Mouse (Mus musculus): Measurements from ENCODE around the gene Nmb. TPM values are rescaled to one million over a fixed set of nuclear protein-coding genes. Genes with fewer than 3 reads are reported as not detected.

Nmb gene
- polyA plus RNA-seq, 1 experiment from 2014 or later: 7.7 TPM

DNA sequence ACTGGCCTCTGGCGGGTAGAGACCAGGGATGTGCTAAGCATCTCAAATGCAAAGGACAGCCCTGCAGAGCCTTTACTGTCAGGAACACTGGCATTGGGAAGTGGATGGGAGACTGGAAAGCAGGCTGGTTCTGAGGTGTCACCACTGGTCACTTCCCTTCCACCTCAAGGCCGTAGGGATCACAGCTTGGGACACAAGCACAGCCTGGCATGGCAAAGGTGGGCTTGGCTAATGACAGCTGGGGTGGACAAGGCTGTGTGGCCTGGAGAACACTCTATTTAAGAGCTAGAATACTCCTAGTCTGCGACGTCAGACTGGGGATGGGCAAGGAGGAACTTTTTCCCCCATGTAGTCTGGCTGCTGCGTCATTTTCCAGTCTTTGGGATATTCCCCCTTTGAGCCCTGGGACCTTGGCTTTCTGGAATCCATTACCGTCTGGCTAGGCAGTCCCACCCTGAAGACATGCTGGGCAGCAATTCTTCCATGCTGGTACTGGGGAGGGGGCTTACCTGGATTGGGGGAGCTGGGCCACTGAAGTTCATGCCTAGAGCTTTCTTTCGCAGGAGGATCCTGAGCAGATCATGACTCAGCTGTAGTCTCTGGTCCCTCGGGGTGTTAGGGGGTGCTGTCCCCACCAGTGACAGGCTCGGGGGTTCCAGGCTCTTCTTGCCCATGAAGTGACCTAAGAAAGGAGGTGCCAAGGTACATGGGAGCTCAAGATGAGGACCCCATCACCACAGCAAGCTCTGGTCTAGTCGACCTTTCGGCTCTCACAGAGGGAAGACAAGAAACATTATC, 1.1 kb downstream of the Nmb start:
- no peaks in the 10 kb centered on the region for H3K9me3 ChIP-seq (ENCODE audit: control insufficient read depth, low read length)
- no peaks in the 10 kb centered on the region for H3K27me3 ChIP-seq (replicated peaks; ENCODE audit: control insufficient read depth, insufficient read depth, low read length)
- ATAC-seq (ENCODE audit: low read depth) (no peak), DNase-seq (ENCODE audit: low spot score) (no peak)
- H3K4me3 ChIP-seq (ENCODE audit: low read depth, low read length): no peak overlapping the region
- 0 out of 2 replicates have a peak, but pooled peaks cover 7% of the 10 kb centered on the region for H3K4me1 ChIP-seq (ENCODE audit: control insufficient read depth, insufficient read depth, low read length)
- WGBS: 86% methylated on average over 11 of the region's 11 CpGs
- no peak overlapping the region for H3K9ac ChIP-seq (ENCODE audit: low read depth, low read length)
- H3K27ac ChIP-seq (replicated peaks; ENCODE audit: low read depth, low read length): no peak overlapping the region
- H3K36me3 ChIP-seq (ENCODE audit: control insufficient read depth, insufficient read depth, low read length): peaks cover 14% of the 10 kb centered on the region; the same call in 1 of the 2 replicates
- H3K4me2 ChIP-seq (ENCODE audit: low read depth, low read length): peak overlapping the region; percentile 83; the same call in 1 of the 2 replicates

DNA sequence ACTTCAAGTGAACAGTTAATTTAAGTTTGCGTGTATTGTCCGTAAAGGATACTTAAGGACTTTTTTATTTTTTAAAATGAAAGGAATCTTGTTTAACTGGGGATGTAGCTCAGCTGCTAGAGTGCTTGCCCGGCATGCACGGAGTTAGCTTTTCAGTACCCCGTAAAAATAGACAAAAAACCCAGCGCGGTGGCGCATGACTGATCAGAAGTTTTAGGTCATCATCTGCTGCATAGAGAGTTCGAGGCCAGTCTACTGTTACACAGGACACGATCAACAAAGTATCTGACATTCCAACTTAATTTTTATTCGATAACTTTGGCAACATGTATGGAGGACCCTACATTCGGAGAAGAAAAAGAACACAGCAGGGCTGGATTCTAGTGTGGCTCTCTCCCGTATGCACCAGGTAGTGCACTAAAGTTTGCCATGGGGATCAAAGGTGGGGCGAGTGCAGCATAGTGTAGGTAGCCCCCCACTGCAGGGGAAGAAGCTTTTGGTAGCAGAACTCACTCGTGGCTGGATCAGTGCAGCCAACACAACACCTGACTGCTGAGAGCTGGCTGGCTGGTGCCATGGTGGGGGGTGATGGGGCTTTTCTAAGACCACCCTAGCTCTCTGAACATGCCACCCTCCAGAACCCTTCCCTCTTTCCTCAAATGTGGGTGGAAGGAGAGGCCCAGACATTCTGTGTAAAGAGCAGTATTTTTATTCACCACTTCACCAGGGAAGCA, 3.2 kb downstream of the Nmb start:
- no peak for DNase-seq (ENCODE audit: low spot score)

DNA sequence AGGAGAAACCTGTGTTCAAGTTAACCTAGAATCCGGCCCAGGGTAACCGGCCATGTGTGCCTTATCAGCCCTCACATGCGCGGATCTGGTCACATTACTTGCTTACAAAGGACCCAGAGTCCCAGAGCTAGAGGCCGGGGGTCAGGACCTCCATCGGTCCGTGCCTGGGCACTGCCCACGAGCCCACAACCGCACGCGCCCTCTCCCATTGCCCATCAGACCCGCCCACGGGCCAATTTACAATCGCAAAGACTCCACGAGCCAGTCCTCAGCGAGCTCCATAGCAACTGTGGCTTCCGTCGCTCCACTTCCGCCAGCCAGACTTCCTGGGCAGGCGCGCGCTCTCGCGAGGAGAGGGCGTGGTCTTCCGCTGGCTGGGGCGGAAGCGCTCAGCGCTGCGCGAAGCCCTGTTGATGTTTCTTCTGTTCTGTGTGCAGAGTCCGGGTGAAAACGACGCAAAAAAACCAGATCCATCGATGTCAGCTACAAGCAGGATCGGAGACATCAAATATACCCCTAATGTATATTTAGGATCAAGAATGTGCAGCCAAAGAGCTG, 3.9 kb downstream of the Nmb start, which contains the start of gene Wdr73:
Gene Wdr73, minus strand, starts transcription at position 326 of the 558 bp plus-strand sequence.
- peaks cover 25% of the 10 kb centered on the region for H3K36me3 ChIP-seq (ENCODE audit: control insufficient read depth, insufficient read depth, low read length)
- H3K27me3 ChIP-seq (replicated peaks; ENCODE audit: control insufficient read depth, insufficient read depth, low read length): no peaks in the 10 kb centered on the region
- no peaks in the 10 kb centered on the region for H3K9me3 ChIP-seq (ENCODE audit: control insufficient read depth, low read length)
- 0 out of 2 replicates have a peak, but pooled peaks cover 7% of the 10 kb centered on the region for H3K4me1 ChIP-seq (ENCODE audit: control insufficient read depth, insufficient read depth, low read length)
- H3K27ac ChIP-seq (replicated peaks; ENCODE audit: low read depth, low read length): peak within 1 kb of the TSS; percentile 90
- H3K4me2 ChIP-seq (ENCODE audit: low read depth, low read length): peak within 1 kb of the TSS; percentile 69
- H3K9ac ChIP-seq (ENCODE audit: low read depth, low read length): peak within 1 kb of the TSS; percentile 77
- peak within 1 kb of the TSS; percentile 71 for H3K4me3 ChIP-seq (ENCODE audit: low read depth, low read length)
- 0% methylated on average over 36 of the region's 36 CpGs for WGBS
- peak; percentile 97 for DNase-seq (ENCODE audit: low spot score)
- peak; percentile 97 for ATAC-seq (ENCODE audit: low read depth)

More for the DNA sequence above, 3.2 kb downstream of the Nmb start:
- no peak for ATAC-seq (ENCODE audit: low read depth)
- H3K4me3 ChIP-seq (ENCODE audit: low read depth, low read length): peak overlapping the region; percentile 71
- peaks cover 20% of the 10 kb centered on the region for H3K36me3 ChIP-seq (ENCODE audit: control insufficient read depth, insufficient read depth, low read length)
- H3K9ac ChIP-seq (ENCODE audit: low read depth, low read length): peak overlapping the region; percentile 77
- H3K27ac ChIP-seq (replicated peaks; ENCODE audit: low read depth, low read length): peak overlapping the region; percentile 90
- H3K9me3 ChIP-seq (ENCODE audit: control insufficient read depth, low read length): no peaks in the 10 kb centered on the region
- H3K4me2 ChIP-seq (ENCODE audit: low read depth, low read length): peak overlapping the region; percentile 69
- 27% methylated on average over 15 of the region's 15 CpGs for WGBS
- 0 out of 2 replicates have a peak, but pooled peaks cover 7% of the 10 kb centered on the region for H3K4me1 ChIP-seq (ENCODE audit: control insufficient read depth, insufficient read depth, low read length)
- H3K27me3 ChIP-seq (replicated peaks; ENCODE audit: control insufficient read depth, insufficient read depth, low read length): no peaks in the 10 kb centered on the region

DNA sequence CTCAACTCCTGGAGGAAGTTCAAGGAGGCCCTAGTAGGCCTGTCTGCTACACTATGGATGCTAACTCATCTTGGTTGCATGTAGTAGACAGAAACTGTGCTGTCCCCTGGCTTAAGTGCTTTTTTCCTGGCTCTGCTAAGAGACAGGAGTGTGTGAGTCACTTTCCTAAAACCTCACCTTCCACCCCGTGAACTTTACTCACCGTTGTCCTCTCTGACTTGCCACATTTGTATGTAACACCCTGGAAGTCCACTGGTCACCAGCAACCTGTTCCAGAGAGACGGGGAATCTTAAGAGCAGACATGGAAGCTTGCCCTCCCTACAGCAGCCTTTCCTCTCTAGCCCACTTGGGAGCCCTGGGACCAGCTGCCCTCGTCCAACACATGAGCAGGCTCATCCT, 7.2 kb downstream of the Nmb start:
- no peak overlapping the region for H3K4me3 ChIP-seq (ENCODE audit: low read depth, low read length)
- WGBS: 83% methylated on average over 4 of the region's 4 CpGs
- no peaks in the 10 kb centered on the region for H3K9me3 ChIP-seq (ENCODE audit: control insufficient read depth, low read length)
- H3K9ac ChIP-seq (ENCODE audit: low read depth, low read length): no peak overlapping the region
- ATAC-seq (ENCODE audit: low read depth): no peak
- no peak for DNase-seq (ENCODE audit: low spot score)
- 0 out of 2 replicates have a peak, but pooled peaks cover 7% of the 10 kb centered on the region for H3K4me1 ChIP-seq (ENCODE audit: control insufficient read depth, insufficient read depth, low read length)
- H3K36me3 ChIP-seq (ENCODE audit: control insufficient read depth, insufficient read depth, low read length): peaks cover 42% of the 10 kb centered on the region
- H3K27ac ChIP-seq (replicated peaks; ENCODE audit: low read depth, low read length): no peak overlapping the region
- no peaks in the 10 kb centered on the region for H3K27me3 ChIP-seq (replicated peaks; ENCODE audit: control insufficient read depth, insufficient read depth, low read length)
- no peak overlapping the region for H3K4me2 ChIP-seq (ENCODE audit: low read depth, low read length)

DNA sequence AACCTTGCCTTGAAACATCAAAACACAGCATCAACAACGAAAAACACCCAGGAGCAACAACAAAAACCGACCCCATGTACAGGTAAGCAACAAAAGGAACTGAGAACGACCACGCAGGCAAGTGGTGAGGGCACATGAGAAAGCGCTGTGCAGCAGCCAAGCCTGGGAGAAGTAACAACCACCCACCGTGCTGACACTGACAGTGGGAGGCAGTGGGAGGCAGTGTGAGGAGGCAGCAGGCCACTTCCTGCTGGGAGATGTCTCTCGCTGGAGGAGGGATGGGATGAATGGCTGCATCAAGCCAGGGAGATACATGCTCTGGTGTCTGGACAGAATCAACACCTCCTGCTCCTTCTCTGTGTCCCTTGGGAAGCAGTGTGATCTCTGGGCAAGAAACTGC, 7.7 kb downstream of the Nmb start:
- H3K4me3 ChIP-seq (ENCODE audit: low read depth, low read length): no peak overlapping the region
- no peak overlapping the region for H3K4me2 ChIP-seq (ENCODE audit: low read depth, low read length)
- H3K9ac ChIP-seq (ENCODE audit: low read depth, low read length): no peak overlapping the region
- no peaks in the 10 kb centered on the region for H3K9me3 ChIP-seq (ENCODE audit: control insufficient read depth, low read length)
- 94% methylated on average over 7 of the region's 7 CpGs for WGBS
- no peak for DNase-seq (ENCODE audit: low spot score)
- no peaks in the 10 kb centered on the region for H3K27me3 ChIP-seq (replicated peaks; ENCODE audit: control insufficient read depth, insufficient read depth, low read length)
- peaks cover 48% of the 10 kb centered on the region for H3K36me3 ChIP-seq (ENCODE audit: control insufficient read depth, insufficient read depth, low read length)
- H3K4me1 ChIP-seq (ENCODE audit: control insufficient read depth, insufficient read depth, low read length): 0 out of 2 replicates have a peak, but pooled peaks cover 7% of the 10 kb centered on the region
- no peak for ATAC-seq (ENCODE audit: low read depth)
- no peak overlapping the region for H3K27ac ChIP-seq (replicated peaks; ENCODE audit: low read depth, low read length)

DNA sequence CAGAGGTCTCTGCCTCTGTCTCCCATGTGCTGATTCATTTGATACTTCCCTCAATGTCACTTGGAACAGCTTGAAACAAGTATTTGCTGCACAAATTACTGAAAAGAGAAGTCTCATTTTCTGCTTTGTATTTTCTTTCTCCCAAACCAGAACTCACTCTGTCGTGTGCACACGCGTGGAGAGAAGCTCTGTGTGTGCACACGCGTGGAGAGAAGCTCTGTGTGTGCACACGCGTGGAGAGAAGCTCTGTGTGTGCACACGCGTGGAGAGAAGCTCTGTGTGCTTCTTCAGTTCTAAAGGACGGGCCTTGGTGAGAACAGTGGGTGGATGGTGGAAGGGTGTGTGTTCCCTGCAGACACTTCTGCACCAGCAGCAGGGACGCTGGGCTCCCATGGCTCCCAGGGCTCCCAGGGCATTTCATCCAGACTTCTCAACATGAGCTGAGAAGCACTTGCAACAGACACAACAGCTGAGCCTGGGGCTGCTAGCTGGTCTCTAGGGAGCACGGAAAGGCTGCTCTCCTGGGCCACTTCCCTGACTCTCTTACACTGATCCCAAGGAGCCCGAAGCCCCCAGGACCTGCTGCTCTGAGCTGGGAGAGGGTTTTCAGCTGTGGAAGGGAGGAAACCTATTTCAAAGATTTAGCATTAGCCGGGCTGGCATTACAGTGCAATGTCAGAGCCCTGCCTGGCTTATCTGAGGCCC, 9.9 kb downstream of the Nmb start:
- 89% methylated on average over 14 of the region's 14 CpGs for WGBS
- Histone ChIP-seq H3K27ac (replicated peaks; ENCODE audit: low read depth, low read length) (no peak overlapping the region), H3K9ac (ENCODE audit: low read depth, low read length) (no peak overlapping the region), H3K4me1 (ENCODE audit: control insufficient read depth, insufficient read depth, low read length) (no peaks in the 10 kb centered on the region), H3K27me3 (replicated peaks; ENCODE audit: control insufficient read depth, insufficient read depth, low read length) (no peaks in the 10 kb centered on the region), H3K4me3 (ENCODE audit: low read depth, low read length) (no peak overlapping the region), H3K9me3 (ENCODE audit: control insufficient read depth, low read length) (no peaks in the 10 kb centered on the region), H3K4me2 (ENCODE audit: low read depth, low read length) (no peak overlapping the region), H3K36me3 (ENCODE audit: control insufficient read depth, insufficient read depth, low read length) (peaks cover 62% of the 10 kb centered on the region)
- DNase-seq (ENCODE audit: low spot score) (peak; percentile 26), ATAC-seq (ENCODE audit: low read depth) (peak; percentile 55; the same call in 1 of the 2 replicates)

DNA sequence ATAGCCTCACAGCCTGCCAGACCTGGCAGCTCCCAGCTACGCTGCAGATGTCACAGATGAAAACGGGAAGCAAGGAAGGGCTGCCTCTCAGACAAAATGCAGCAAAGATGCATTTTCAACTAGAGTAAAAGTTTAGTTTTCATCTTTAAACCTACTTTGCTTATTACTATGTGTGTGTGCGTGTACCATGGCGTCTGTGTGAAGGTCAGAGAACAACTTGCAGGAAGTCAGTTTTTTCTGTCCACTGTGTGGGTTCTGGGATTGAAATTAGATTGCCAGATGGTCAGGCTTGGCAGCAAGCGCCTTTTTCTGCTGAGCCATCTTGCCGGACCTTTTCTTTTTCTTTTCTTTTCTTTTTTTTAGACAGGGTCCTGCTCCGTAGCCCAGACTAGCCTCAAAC, 10.7 kb downstream of the Nmb start:
- no peak overlapping the region for H3K27ac ChIP-seq (replicated peaks; ENCODE audit: low read depth, low read length)
- H3K27me3 ChIP-seq (replicated peaks; ENCODE audit: control insufficient read depth, insufficient read depth, low read length): no peaks in the 10 kb centered on the region
- peaks cover 62% of the 10 kb centered on the region for H3K36me3 ChIP-seq (ENCODE audit: control insufficient read depth, insufficient read depth, low read length)
- no peaks in the 10 kb centered on the region for H3K4me1 ChIP-seq (ENCODE audit: control insufficient read depth, insufficient read depth, low read length)
- DNase-seq (ENCODE audit: low spot score) (no peak), ATAC-seq (ENCODE audit: low read depth) (no peak)
- H3K9me3 ChIP-seq (ENCODE audit: control insufficient read depth, low read length): no peaks in the 10 kb centered on the region
- H3K9ac ChIP-seq (ENCODE audit: low read depth, low read length): no peak overlapping the region
- no peak overlapping the region for H3K4me2 ChIP-seq (ENCODE audit: low read depth, low read length)
- WGBS: 84% methylated on average over 7 of the region's 7 CpGs
- no peak overlapping the region for H3K4me3 ChIP-seq (ENCODE audit: low read depth, low read length)

DNA sequence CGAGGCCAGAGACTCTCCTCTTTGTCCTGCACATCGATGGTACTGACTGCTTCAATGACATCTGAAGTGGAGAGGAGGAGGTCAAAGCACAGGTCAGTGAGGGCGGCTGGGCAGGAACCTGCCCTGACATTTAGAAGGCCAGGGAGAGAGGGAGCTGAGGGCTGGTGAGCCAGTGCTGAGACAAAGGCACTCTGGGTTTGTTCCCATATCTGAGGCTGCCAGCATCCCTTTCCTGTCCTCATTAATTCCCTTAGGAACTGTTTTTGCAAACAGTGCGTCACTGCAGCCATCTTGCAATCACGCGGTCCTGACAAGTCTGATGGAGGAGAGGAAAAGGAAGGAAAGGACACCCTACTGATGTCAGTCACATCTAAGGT, 11.1 kb downstream of the Nmb start:
- no peak for ATAC-seq (ENCODE audit: low read depth)
- Histone ChIP-seq H3K9me3 (ENCODE audit: control insufficient read depth, low read length) (no peaks in the 10 kb centered on the region), H3K4me3 (ENCODE audit: low read depth, low read length) (no peak overlapping the region), H3K27ac (replicated peaks; ENCODE audit: low read depth, low read length) (no peak overlapping the region), H3K9ac (ENCODE audit: low read depth, low read length) (no peak overlapping the region), H3K4me2 (ENCODE audit: low read depth, low read length) (no peak overlapping the region), H3K4me1 (ENCODE audit: control insufficient read depth, insufficient read depth, low read length) (no peaks in the 10 kb centered on the region; the same call in 1 of the 2 replicates), H3K27me3 (replicated peaks; ENCODE audit: control insufficient read depth, insufficient read depth, low read length) (no peaks in the 10 kb centered on the region), H3K36me3 (ENCODE audit: control insufficient read depth, insufficient read depth, low read length) (peaks cover 62% of the 10 kb centered on the region)
- no peak for DNase-seq (ENCODE audit: low spot score)
- WGBS: 87% methylated on average over 6 of the region's 6 CpGs

All from embryonic facial prominence, embryonic 14.5 days (tissue).